ENCODE assay signal across 10 mouse cellular contexts in genomic region chr8:122223976-122224649, GRCm38 (mm10). TPM values are rescaled to one million over a fixed set of nuclear protein-coding genes. Genes with fewer than 3 reads are reported as not detected.
DNase-seq lines count a peak whose midpoint lies in the region; ATAC-seq lines count a peak whose summit lies in the region.
"Had no signal": no experiment of that assay in that cellular context is flagged by ENCODE, and none has a peak within 500 bp of the region (broad histone marks: within the 10 kb centered on the region; RNA-seq: fewer than 3 reads in every experiment).

No protein-coding gene starts in this region.

- ATAC-seq in frontal cortex, adult (ENCODE audit: low TSS enrichment) = no peak
- no peak for ATAC-seq in megakaryocyte progenitor cell, adult 5-6 weeks (replicated peaks; ENCODE audit: poor library complexity)
- ATAC-seq: activated CD4-positive, CD25-positive, alpha-beta regulatory T cell, adult 4 months had no signal

- peak; percentile 51 for DNase-seq in layer of hippocampus, adult 11-12 months (ENCODE audit: low spot score)
- DNase-seq in layer of hippocampus, postnatal 25 days (ENCODE audit: extremely low spot score in 1 of 2, low spot score in 1 of 2) = no peak
- DNase-seq in 3134 (ENCODE audit: extremely low read depth, insufficient read length, low spot score) = peak; percentile 46
- peak; percentile 81 for DNase-seq in Muller cell, postnatal 12 days (ENCODE audit: inconsistent ontology term)
- DNase-seq in layer of hippocampus, postnatal 14 days (ENCODE audit: low spot score in 2 of 2) = peak; percentile 43 to 70
- no peak for DNase-seq in urinary bladder, adult 18-20 months (ENCODE audit: low spot score in 2 of 2)
- DNase-seq: kidney, adult 11 months had no signal

RNA-seq across cellular contexts. Expression of gene Zfpm1, which starts 57.8 kb away (rescaled TPM):
- 10 to 100 TPM; 37.8 to 43.4 TPM for total RNA-seq in layer of hippocampus, postnatal 25 days (2021)
- total RNA-seq in layer of hippocampus, postnatal 14 days (2021) = 10 to 100 TPM; 28.3 to 31.7 TPM
- total RNA-seq in megakaryocyte progenitor cell, adult 5-6 weeks (2015) = 12.2 and 21.6 TPM in 2 replicates
- total RNA-seq in megakaryocyte progenitor cell, adult 5-6 weeks (2017) = 9.9 and 20.3 TPM in 2 replicates

Comparison
In these comparisons a context has a peak if more than half of its experiments do, and no peak if none do; other contexts are left out.
1. DNase-seq: peak in layer of hippocampus, adult 11-12 months (single experiment), 3134 (single experiment), Muller cell, postnatal 12 days (single experiment) and layer of hippocampus, postnatal 14 days (2 of 2); none in layer of hippocampus, postnatal 25 days (0 of 2) and urinary bladder, adult 18-20 months (0 of 2).